Mouse (Mus musculus) retina, postnatal 1 day (tissue): ENCODE measurements around the gene Zfp574.

Source experiments
- DNase-seq: peaks from one replicate; pipeline ENCODE4 v3.0.0-alpha.2; 2012

Gene Zfp574

GRCm38 (mm10) chr7:25120061-25120834 lies 47.9 kb downstream of the Zfp574 start:
- no peak for DNase-seq

- DNase-seq: no peak
Measured at GRCm38 (mm10) chr7:25121240-25121786, 48.9 kb downstream of the Zfp574 start.

GRCm38 (mm10) chr7:25125716-25126281 lies 53.4 kb downstream of the Zfp574 start:
- no peak for DNase-seq

GRCm38 (mm10) chr7:25127971-25128370 lies 55.6 kb downstream of the Zfp574 start:
- DNase-seq: no peak

- DNase-seq: no peak
Measured at GRCm38 (mm10) chr7:25129390-25129979, 57.1 kb downstream of the Zfp574 start.

- no peak for DNase-seq
Measured at GRCm38 (mm10) chr7:25130565-25130964, 58.2 kb downstream of the Zfp574 start.

GRCm38 (mm10) chr7:25131247-25131646 lies 58.9 kb downstream of the Zfp574 start:
- no peak for DNase-seq

GRCm38 (mm10) chr7:25132318-25132960 lies 60.1 kb downstream of the Zfp574 start:
- DNase-seq: no peak
